Mouse (Mus musculus) lung, postnatal 25 days (tissue): ENCODE measurements around the gene Agap1.

Experiments used
- DNase-seq: peaks from one replicate; pipeline ENCODE4 v3.0.0; 2022; ENCODE audit warnings: low spot score

Gene Agap1

DNA sequence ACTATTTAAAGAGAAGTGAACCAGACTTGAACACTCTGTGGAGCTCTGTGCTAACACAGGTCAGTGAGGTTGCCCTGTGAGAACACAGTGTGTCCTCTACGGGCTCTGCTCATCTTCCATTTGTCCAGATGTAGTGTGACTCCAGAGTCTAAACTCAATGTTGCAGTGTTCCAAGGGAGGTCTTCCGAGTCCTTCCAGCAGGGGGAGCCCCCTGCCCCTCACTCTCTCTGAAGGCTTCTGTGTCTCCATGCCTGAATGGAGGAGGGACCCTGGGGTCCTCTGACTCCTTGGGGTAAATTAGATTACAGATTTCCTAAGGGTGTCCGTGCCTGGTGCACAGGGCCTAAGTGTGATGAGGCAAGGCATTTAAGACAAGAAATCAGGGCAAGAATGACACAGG is 302.9 kb downstream of the Agap1 start:
- DNase-seq = no peak

DNA sequence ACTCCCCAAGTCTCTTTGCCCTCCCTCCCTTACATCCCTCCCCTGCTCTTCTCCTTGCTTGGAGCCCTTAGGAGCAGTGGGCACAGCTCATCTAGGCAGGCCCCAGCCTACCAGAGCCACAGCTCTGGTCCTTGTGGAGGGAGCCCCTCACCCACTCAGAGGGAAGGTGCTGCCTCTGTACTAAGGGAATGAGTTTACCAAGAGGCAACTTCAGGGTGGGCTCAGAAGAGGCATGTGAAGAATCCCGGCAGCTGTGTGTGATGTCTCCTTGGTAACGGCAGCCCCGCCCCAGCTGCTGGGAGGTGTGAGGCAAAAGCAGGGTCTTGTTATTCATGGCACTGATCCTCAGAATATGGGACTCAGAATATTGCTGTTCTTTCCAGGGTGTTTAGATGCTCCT is 309.3 kb downstream of the Agap1 start:
- no peak for DNase-seq

DNA sequence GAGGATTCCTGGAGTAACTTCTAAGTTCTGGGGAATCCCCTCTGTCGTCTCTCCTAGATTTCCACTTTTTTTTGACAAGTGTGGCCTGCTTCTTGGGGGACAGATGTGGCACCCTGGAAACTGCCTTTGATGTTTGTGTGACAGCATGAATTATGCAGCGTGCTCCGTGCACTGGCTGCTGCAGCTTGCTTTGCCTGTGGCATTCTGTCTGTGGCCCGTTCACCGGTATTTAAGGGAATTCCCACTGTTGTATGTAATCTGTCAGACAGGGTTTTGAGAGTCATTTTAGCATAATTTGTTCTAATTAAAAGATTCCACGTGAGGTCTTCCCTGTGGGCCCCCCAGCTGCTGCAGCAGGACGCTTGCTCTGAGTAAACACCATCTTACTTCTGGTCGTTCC is 312.3 kb downstream of the Agap1 start:
- no peak for DNase-seq

DNA sequence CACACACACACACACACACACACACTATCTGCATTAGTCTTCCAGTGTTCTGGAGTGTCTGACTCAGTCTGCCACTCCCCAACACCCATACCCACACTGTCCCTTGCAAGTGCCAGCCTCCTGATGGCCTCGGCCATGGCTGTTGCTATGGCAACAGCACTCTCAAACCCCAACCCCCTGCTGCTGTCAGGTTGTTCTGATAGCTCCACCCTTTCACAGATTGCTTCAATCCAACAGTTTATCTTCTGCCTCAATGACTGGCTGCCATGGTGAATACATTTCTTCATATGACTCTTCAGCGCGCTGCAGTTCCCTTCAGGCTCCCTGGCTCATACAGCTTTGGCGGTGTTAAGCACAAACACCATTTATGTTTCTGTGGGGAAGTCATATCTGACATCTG is 315.0 kb downstream of the Agap1 start:
- DNase-seq = no peak

DNA sequence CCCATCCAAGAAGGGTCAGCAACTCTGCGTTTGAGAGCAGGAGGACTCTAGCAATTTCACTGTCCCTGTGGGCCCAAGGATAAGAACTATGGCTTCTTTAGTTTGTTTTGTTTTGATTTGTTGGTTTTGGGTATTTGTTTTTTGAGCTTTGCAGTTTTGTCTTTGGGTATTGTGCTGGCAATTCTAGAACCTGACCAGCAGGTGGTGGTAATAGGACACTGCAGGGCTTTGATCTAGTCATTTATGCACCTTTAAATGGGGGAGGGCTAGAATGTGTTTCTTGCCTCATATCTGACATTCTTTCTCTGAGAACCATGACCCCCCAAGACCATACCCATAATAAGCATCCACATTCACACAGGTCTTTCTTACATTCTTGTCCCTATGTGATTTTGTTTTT is 315.7 kb downstream of the Agap1 start:
- DNase-seq = no peak

DNA sequence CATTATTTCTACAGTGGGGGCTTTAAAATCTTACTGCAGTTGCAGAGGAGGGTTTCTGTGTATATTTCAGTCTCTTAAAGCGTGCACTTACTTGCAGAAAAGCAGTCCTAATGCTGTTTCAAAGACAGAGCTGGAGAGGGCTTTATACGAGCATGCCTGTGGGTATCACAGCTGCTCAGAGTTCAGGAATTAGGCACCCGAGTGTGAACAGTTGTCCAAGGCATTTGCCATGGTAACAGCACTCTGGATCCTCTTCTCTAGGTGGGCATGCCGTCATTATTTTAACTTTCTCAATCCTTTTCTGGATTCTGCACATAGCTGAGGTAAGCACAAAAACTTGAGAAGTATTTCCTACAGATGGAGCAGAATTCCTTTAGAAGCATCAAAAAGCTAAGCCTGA is 321.1 kb downstream of the Agap1 start:
- no peak for DNase-seq

DNA sequence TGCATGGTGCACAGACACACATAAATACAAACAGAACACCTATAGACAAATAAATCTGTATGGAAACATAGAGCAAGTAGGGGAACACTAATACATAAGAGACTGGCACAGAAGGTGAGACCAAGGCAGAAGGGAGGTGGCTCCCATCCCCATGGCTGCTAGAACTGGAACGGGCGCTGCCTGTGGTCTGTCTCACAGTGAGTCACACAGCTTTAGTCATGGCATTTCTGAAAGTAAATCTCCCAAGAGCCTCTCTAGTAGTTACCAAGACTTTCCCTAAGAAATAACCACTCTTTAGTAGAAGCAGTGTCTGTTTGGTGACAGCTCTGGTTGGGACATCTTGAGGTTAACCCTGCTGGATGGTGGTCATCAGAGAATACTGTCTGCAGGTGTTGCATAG is 326.1 kb downstream of the Agap1 start:
- no peak for DNase-seq

DNA sequence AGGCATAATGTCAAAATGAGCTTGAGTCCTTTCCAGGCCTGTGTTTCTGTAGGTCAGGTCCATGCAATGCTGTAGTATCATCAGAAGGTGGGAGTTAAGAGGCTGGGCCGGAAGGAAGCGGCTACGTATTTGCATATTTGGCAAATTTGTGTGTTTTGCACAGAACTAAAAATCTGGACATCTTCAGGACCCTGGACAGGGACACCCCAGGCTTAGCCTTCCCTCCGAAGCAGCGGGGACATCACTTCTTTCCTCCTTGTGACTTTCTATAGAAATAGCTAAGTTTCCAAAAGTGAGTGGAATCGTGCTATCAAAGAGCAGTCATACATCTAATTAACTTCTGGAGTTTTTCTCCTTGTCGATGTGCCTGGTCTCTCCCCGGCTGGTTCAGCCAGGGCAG is 327.3 kb downstream of the Agap1 start:
- DNase-seq = no peak

DNA sequence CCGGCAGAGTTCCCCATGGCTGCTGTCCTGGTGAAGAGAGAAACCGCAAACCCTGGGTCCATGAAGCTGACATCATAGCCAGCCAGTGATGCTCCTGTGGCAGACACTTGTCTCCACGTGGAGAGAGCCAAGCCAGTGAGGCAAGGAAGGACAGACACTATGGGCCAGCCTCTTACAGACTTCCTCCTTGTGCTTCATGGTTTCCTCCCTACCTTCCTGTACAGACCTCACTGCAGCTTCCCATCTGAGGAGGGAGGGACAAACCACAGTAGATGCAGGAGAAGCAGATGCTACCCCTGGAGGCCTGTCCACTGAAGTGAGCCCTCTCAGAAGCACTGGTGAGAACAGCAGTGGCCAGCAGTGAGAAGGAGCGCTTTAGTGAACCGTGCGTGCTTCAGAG is 332.2 kb downstream of the Agap1 start:
- DNase-seq = no peak

DNA sequence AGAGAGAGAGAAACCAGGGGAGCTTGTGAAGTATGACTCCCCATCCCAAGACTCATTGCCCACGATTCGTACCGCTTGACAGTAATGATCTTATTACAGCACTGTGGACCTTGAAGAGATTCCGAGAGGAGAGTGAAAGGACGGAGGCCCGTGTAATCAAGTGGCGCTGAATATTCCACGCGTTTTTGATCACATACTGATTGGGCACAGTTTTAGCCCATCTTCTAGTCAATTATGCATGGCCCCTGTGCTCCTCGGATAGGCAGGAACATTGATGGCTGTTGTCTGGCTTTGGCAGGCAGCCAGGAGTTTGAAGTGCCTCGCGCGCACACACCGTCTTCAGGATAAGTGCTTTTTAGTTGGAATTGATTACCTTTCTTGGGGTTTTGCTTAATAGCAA is 344.1 kb downstream of the Agap1 start:
- DNase-seq = no peak

DNA sequence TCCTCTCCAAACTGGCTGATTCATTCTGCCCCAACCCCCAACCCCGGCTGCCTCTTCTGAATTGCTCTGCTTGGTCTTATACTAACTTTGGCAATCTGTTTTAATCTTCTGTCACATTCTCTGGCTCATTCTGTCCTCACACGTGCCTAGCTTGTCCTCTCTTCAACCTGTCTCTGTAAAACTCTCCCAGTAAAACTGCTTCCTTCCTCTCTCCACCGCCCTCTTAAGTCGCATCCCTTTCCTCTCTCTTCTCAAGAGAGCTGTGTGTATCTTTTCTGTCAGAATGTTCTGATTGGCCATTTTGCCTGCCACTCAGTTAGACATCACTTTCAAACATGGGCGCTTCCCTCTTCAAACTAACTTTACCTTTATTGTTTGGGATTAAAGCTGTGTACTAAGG is 346.9 kb downstream of the Agap1 start:
- no peak for DNase-seq

DNA sequence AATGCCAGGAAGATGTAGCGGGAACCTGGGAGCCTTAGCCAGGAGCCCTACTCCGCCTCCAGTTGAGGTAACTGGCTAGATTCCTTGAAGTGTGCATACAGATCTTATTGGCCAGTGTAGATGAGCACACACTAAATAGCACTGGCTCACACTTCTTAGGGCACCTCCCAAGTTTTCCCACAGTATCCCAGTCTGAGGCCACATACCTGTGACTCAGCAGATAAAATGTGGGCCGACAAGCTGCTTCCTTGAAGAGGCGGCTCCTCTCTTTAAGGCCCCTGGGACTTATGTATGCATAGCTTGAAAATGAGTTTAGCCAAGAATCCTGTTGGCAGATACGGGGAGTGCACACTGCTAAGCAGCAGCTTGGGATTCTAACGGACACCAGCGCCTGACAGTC is 350.4 kb downstream of the Agap1 start:
- DNase-seq = no peak

DNA sequence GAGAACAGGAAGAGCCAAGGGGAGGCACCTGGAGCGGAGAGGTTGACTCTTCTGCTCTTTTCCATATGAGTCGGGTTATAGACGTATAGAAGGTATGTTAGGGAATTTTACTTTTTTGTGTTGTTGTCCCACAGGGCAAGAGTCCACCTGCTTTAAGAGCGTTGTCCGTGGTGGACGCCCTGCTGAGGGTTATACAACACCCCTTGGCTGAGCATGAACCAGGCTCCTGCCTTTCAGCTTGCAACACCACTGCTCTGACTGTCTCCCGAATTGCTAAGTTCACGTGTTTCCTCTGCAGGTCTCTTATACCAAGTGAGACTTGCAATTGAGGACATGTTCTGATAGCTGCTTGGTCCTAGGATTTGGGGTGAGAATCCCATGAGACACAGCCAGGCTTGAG is 358.2 kb downstream of the Agap1 start:
- DNase-seq = no peak

DNA sequence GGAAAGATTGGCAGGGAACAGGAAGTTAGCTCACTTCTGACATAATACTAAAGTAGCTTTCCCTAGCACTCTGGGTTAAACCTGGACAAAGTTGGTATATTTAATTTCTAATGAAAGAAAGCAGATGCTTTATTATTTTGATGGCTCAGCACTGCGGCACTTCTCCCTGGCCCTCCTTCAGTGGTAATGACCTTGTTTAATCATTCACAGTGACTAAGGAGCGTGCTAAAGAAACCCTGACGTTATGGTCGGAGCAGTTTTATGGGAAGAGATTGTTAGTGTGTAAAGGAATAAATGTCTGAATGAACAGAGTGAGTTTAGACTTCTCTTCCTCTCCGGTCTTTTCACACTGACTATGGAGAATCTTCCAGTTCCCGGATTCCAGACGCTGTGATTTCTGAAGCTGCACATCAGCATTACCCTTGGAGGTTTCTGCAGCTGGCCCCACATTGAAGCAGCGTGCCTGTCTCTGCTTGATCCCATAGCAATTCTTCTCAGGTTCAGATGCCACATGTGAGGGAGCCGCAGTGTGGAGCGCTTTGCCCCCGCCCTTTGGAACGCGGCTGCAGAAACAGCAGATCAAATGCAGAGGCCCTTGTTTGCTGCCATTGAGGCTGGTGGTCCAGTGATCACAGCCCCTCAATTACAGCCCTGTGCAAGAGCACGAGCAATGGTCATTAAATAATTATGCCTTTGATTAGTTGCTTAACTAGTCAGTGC is 362.0 kb downstream of the Agap1 start:
- no peak for DNase-seq

DNA sequence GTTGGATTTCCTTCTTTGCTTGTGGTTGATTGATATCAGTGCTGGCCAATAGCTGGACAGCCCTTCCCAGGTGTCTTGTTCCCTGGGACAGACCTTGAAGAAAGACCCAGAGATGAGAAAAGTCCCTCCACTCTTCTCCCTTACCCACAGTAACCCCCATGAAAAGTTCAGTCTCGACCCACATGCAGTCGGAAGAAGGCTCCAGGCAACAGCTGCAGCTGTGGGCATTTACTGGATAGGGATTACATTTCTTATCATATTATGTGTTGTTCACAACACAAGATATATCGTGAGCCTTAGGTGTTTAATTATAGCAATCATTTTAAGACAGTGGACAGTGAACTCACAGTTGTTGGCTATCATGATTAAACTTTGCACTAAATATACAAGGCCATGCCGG is 367.2 kb downstream of the Agap1 start:
- DNase-seq = no peak

DNA sequence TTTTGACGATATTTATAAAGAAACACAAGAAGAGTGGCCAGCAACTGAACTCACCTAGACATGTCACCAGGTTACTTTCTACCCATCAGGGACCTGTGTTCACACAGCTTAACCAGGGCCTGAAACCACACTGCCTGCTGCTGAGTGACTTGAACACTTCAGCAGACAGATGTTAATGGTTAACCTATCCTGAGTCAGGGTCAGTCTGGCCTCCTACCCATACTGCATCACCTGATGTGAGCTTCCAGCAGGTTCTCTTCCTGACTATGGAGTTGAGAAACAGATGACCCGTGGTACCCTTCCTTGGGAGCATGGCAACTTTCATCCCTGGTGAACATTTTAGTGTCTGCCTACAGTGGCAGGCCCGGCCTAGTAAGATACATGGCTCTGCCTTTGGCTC is 367.8 kb downstream of the Agap1 start:
- no peak for DNase-seq

DNA sequence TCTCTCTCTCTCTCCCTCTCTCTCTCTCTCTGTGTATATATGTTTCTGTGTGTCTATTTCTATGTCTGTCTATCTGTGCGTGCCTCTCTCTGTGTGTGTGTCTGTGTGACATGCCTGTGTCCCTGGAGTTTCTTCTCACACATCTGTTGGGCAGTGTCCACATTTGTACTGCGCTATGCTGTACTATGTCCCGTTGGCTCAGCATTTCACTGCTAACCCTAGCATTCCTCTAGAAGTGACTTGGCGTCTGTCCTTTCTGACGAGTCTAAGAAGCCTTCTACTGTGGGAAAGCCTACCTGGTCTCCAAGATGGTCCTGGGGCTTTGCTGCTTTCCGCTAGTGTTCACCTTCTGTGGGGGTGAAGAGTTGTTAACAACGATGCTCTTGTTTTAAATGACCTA is 368.4 kb downstream of the Agap1 start:
- no peak for DNase-seq

DNA sequence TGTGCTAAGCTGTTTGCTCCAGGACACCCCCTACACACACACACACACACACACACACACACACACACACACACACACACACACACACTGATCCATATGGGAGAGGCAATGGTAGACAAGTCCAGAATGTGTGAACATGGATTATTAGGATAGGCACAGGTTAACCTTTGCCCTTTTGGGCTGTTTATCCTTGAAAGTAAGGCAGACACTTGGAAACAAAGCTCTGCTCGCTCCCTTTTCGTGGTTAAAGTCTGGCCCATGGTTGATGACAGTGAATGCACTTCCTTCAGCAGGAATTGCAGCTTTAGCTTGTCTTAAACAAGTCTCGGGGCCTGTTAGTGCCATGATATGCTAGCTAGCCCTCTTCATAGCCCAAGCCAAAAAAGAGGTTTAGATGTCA is 372.4 kb downstream of the Agap1 start:
- no peak for DNase-seq

DNA sequence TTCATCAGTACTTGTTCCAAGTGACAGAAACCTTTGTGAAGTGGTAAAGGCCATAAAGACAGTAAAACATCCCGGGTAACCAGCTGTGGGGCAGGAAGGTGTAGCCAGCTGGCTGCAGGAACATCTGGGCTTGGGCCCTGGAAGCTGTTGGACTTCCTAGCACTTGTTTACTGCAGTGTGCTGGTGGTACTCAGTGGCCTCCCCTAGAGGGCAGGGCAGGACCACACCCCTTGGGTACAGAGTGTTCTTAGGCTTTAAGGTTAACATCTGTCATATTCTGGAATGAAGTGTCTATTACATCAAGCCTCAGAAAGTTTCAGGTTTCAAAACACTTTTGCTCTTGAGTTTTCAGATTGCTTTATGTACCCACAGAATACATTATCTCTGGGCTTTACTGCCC is 376.5 kb downstream of the Agap1 start:
- DNase-seq = no peak

DNA sequence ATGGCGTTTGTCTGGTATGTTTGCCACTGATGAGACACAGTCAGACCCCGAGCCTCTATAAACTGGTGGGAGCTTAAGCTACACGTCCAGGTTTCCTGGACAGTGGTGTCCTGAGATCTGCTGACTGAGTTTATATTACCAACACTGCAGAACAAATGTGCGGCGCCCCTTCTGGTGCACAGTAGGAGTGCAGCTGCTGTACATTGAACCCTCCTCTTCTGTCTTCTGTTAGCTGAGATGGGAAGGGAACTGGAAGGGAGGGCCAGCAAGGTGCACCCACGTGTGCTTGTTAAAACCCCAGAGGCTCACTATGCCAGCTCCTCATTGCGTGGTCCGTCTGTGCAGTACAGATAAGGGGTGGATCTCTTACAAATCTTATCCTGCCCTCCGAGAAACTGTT is 389.5 kb downstream of the Agap1 start:
- DNase-seq = no peak

DNA sequence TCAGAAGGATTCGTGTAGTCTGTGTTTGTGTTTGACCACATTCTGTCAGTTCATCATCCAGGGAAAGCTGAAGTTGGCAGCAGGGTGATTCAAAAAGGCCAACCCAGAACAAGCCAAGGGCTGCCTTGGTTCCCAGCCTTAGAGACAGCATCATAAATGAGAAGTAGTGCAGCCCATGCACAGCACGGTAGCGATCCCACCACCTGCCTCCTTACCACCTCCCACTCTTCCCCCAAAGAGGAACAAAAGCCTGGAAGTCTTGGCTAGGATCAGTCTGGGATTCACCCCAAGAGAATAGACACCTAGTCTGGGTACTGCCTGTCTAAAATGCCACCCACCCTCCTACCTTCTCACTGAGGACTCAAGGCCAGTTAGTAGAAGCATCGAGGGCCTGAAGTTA is 390.9 kb downstream of the Agap1 start:
- DNase-seq = no peak

DNA sequence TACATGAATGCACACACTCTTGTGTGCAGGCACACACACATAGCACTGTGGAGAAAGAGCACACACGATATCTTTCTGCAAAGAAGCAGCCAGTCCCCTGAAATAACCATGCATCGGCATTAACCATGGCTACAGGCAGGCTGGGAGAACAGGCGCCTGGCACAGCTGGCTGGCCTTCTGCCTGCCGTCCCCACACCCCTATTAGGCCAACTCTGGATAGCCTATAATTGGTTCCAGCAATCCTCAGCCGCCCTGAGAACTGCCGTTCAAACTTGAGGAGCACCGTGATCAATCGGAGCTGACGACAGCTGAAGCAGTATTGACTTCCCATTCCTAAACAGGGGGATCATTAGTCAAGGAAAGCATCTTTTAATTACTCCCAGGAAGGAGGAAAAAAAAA is 391.5 kb downstream of the Agap1 start:
- DNase-seq = no peak

DNA sequence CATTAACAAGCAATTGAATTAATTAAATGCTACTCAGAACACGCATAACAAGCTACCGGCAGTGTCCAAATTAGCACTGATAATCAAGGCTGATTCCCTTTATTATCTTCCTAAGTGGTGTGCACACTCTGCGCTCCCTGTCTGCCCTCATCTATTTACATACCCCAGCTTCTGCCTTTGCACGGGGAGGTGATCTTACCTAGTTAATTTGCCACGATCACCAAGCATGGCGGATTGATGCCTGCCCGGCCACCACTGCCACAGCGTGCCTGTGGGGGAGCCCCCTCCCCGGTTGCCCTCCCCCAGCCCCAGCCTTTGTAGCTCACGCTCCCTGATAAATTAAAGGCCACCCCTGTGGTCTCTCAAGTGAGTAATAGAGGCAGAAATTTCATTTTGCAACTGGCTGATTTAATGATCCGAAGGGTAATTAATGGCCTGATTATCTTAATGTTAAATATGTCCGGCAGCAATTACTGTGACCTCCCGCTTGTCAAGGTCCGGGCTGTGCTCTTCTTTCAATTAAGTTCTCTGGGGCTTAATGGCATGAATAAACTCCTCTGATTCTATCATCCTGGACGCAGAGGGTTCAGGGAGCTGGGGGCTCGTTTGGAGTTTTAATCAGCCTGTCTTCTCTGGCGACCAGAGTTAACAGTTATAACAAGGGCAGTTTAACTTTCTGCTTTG is 393.9 kb downstream of the Agap1 start:
- DNase-seq = no peak

DNA sequence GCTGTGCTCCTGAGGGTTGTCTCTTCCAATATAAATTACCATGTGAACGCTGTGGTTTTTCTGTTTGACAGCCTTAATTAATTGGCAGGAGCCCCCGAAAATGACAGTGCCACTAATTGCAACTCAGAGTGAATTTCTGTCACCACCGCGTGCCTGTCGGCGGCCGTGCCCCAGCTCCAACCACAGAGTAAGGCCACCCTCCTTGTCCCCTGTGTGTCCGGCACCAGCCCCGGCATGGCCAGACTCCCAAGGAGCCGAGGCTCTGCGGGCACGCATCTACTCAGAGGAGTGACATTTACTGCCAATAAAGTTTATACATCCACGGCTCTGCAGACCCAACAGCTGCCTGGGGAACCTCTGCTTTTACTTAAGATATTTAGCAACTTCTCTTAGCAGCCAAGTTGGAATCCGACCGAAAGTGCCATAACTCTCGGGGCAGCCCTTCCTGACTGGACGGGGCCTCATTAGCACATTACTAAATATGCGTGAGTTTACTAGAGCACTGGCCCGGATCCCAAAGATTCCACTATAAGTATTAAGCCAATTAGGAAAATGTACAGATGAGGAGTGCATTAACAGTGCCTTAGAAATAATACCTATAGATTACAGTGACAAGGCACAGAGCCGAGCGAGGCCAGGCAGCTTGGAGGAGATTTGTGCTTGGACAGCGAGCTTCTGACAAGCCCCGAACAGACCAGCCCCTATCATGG is 394.7 kb downstream of the Agap1 start:
- no peak for DNase-seq
